Mouse (Mus musculus) kidney, adult 2 months (tissue): ENCODE data around the gene Sgcd.
"Not testable (repeated sequence)": the region's sequence is repeated elsewhere in the genome, so short reads cannot be mapped to it uniquely, and the experiment has no call there.

Experiments
- CTCF ChIP-seq: fragments of 200-500 bp; conservative IDR thresholded peaks from 2 replicates; pipeline ENCODE4 v1.5.1; 2011; ENCODE audit warnings: low read depth, mild to moderate bottlenecking, control low read depth, low read length, moderate library complexity, mixed read lengths; ENCODE audit not compliant: insufficient read depth, insufficient read length
- POLR2A ChIP-seq: fragments of 200-500 bp; IDR thresholded peaks from one replicate; pipeline ENCODE4 v1.6.1; 2011; ENCODE audit warnings: low read depth, low read length, control low read depth

GRCm38 (mm10) chr11:47763569-47763968 is 225.2 kb downstream of the Sgcd start:
- TF ChIP-seq CTCF, POLR2A: not testable (repeated sequence)
